Mouse (Mus musculus) stomach, embryonic 14.5 days (tissue): ENCODE measurements around the gene Kif11. TPM values are rescaled to one million over a fixed set of nuclear protein-coding genes. Genes with fewer than 3 reads are reported as not detected.
A peak's percentile ranks its signal among the peaks of the same experiment; 100 is the strongest.

Source experiments
- ATAC-seq: fragments of 200-750 bp; cut with Nextera tagmentation; 2 replicates; pipeline ENCODE4 v1.8.0; 2017; ENCODE audit warnings: low read depth, moderate TSS enrichment; ENCODE audit not compliant: insufficient number of reproducible peaks, insufficient read depth, low FRiP score
- H3K27ac ChIP-seq: fragments of 300-500 bp; sonication (generic); 2 replicates; pipeline ENCODE4 v1.5.1; 2014; ENCODE audit warnings: mild to moderate bottlenecking, low read length, moderate library complexity, mixed read lengths
- H3K27me3 ChIP-seq: fragments of 300-500 bp; sonication (generic); 2 replicates; pipeline ENCODE4 v1.6.1; 2014; ENCODE audit warnings: low read length, control low read depth, mixed read lengths; ENCODE audit not compliant: control insufficient read depth, insufficient read depth
- H3K36me3 ChIP-seq: fragments of 300-500 bp; sonication (generic); 2 replicates; pipeline ENCODE4 v1.6.1; 2014; ENCODE audit warnings: mild to moderate bottlenecking, control low read depth, low read length, moderate library complexity, mixed read lengths; ENCODE audit not compliant: control insufficient read depth, insufficient read depth
- H3K4me1 ChIP-seq: fragments of 300-500 bp; sonication (generic); 2 replicates; pipeline ENCODE4 v1.6.1; 2014; ENCODE audit warnings: low read length, control low read depth, mixed read lengths; ENCODE audit not compliant: control insufficient read depth, insufficient read depth
- H3K4me2 ChIP-seq: fragments of 300-500 bp; sonication (generic); replicated peaks from 2 replicates; pipeline ENCODE4 v1.6.1; 2014; ENCODE audit warnings: low read depth, low read length, control low read depth
- H3K4me3 ChIP-seq: fragments of 300-500 bp; sonication (generic); 2 replicates; pipeline ENCODE4 v1.5.1; 2014; ENCODE audit warnings: low read depth, low read length, control low read depth
- H3K9ac ChIP-seq: fragments of 300-500 bp; sonication (generic); replicated peaks from 2 replicates; pipeline ENCODE4 v1.6.1; 2014; ENCODE audit warnings: low read depth, mild to moderate bottlenecking, control low read depth, low read length, moderate library complexity, mixed read lengths
- H3K9me3 ChIP-seq: fragments of 300-500 bp; sonication (generic); 2 replicates; pipeline ENCODE4 v1.6.1; 2016; ENCODE audit warnings: low read depth, low read length, control low read depth; ENCODE audit not compliant: control insufficient read depth
- WGBS: fragments of 180-500 bp; shearing (Covaris S2); extraction: QIAGEN DNeasy Blood & Tissue Kit; methylation state at CpG from one replicate; pipeline ENCODE4 v1.1.7; 2014; 5-methylcytosine and 5-hydroxymethylcytosine counted together
- polyA plus RNA-seq: library from polyadenylated mRNA; unstranded; fragments of >200 nt; fragmentation: Nextera tagmentation; extraction: Ambion mirVana; gene quantifications from 2 replicates; pipeline ENCODE4 v1.2.1, GENCODE M21; 2014

Gene Kif11
- polyA plus RNA-seq, 1 experiment from 2014 or later, result 69.7 TPM

DNA sequence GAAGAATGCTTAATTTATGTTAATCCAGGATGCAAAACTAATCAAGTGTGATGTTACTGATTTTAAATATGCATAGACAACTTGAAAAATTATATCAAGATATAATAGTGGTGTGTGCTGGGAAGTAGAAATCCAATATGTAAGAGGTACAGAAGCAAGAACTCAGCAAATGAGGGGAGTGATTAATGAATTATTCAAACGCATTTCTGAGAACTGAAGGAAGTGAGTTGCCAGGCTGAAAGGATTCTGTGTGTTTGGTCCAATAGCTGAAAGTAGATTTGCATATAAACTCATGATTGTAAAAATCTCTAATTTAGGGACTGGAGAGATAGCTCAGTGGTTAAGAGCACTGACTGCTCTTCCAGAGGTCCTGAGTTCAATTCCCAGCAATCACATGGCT, 7.2 kb upstream of the Kif11 start:
- 46% methylated on average over 1 of the region's 1 CpGs for WGBS
- Histone ChIP-seq H3K27me3 (no peaks in the 10 kb centered on the region), H3K4me3 (no peak overlapping the region), H3K4me2 (no peak overlapping the region), H3K27ac (no peak overlapping the region), H3K9ac (no peak overlapping the region), H3K36me3 (no peaks in the 10 kb centered on the region), H3K4me1 (no peaks in the 10 kb centered on the region), H3K9me3 (no peaks in the 10 kb centered on the region)
- no peak for ATAC-seq

GRCm38 (mm10) chr19:37369921-37370320, 6.3 kb upstream of the Kif11 start:
- Histone ChIP-seq H3K4me2 (no peak overlapping the region), H3K27me3 (no peaks in the 10 kb centered on the region), H3K4me1 (no peaks in the 10 kb centered on the region), H3K9me3 (no peaks in the 10 kb centered on the region), H3K4me3 (no peak overlapping the region), H3K36me3 (no peaks in the 10 kb centered on the region), H3K27ac (no peak overlapping the region), H3K9ac (no peak overlapping the region)
- 87% methylated on average over 4 of the region's 4 CpGs for WGBS
- ATAC-seq, result no peak

GRCm38 (mm10) chr19:37370356-37370755, 5.8 kb upstream of the Kif11 start:
- no peak for ATAC-seq
- 85% methylated on average over 5 of the region's 5 CpGs for WGBS
- H3K27me3 ChIP-seq, result no peaks in the 10 kb centered on the region
- H3K4me3 ChIP-seq, result no peak overlapping the region
- no peak overlapping the region for H3K9ac ChIP-seq
- no peak overlapping the region for H3K4me2 ChIP-seq
- H3K36me3 ChIP-seq, result no peaks in the 10 kb centered on the region
- H3K27ac ChIP-seq, result no peak overlapping the region
- no peaks in the 10 kb centered on the region for H3K4me1 ChIP-seq
- no peaks in the 10 kb centered on the region for H3K9me3 ChIP-seq

DNA sequence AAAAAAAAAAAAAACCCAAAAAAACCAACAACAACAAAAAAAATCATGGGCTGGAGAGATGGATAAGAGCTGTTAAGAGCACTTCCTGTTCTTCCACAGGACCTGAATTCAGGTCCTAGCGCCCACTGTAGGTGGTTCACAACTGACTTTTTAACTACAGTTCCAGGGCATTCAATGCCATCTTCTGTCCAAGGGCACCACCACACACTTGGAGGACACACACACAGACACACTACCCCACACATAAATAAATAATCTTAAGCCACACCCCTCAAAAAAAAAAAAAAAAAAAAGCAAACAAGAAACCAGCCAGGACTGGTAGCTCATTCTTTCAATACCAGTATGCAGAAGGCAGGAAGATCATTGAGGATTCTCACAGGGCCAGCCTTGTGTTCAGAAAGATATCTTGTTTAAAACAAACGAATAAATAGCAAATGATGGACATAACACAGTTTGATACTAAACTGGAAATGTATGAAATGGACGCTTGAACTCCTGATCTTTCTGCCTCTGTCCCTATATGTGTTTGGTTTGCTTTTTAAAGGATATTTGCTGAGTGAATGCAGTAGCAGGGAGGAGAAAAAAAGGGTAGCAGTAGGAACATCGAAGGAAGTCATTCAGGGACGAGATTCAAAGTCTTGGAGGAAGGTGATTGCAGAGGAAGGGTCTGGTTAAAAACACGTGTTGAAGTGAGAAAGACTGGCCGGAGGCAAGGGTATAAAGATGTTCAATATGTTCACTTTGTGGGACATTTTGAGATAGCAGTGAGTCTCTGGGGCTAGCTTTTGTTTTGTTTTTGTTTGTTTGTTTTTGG, 1.1 kb upstream of the Kif11 start:
- Histone ChIP-seq H3K27me3 (no peaks in the 10 kb centered on the region), H3K36me3 (no peaks in the 10 kb centered on the region), H3K4me2 (peak overlapping the region; percentile 55), H3K4me1 (peaks cover 11% of the 10 kb centered on the region; the same call in 1 of the 2 replicates), H3K27ac (peak overlapping the region; percentile 97), H3K4me3 (peak overlapping the region; percentile 97), H3K9ac (peak overlapping the region; percentile 49), H3K9me3 (no peaks in the 10 kb centered on the region)
- ATAC-seq, result no peak
- WGBS, result 24% methylated on average over 7 of the region's 7 CpGs

GRCm38 (mm10) chr19:37376841-37377240, 638 bp downstream of the Kif11 start:
- H3K4me2 ChIP-seq, result peak overlapping the region; percentile 60
- ATAC-seq, result no peak
- no peak overlapping the region for H3K27ac ChIP-seq
- peaks cover 16% of the 10 kb centered on the region; the same call in 1 of the 2 replicates for H3K4me1 ChIP-seq
- H3K9me3 ChIP-seq, result no peaks in the 10 kb centered on the region
- no peaks in the 10 kb centered on the region for H3K27me3 ChIP-seq
- H3K9ac ChIP-seq, result peak overlapping the region; percentile 79
- H3K4me3 ChIP-seq, result peak overlapping the region; percentile 97
- no peaks in the 10 kb centered on the region for H3K36me3 ChIP-seq
- WGBS, result under 1% methylated on average over 11 of the region's 11 CpGs

GRCm38 (mm10) chr19:37377404-37377990, 1.3 kb downstream of the Kif11 start:
- no peaks in the 10 kb centered on the region for H3K9me3 ChIP-seq
- H3K4me3 ChIP-seq, result peak overlapping the region; percentile 97
- H3K9ac ChIP-seq, result peak overlapping the region; percentile 79; the same call in 1 of the 2 replicates
- H3K27me3 ChIP-seq, result no peaks in the 10 kb centered on the region
- peaks cover 16% of the 10 kb centered on the region; the same call in 1 of the 2 replicates for H3K4me1 ChIP-seq
- H3K36me3 ChIP-seq, result no peaks in the 10 kb centered on the region
- ATAC-seq, result no peak
- H3K4me2 ChIP-seq, result peak overlapping the region; percentile 60
- no peak overlapping the region for H3K27ac ChIP-seq
- WGBS, result 20% methylated on average over 8 of the region's 8 CpGs

- no peak overlapping the region for H3K4me3 ChIP-seq
- 0 out of 2 replicates have a peak overlapping the region, but pooled peaks have one; percentile 16 for H3K4me2 ChIP-seq
- no peaks in the 10 kb centered on the region for H3K27me3 ChIP-seq
- WGBS, result 85% methylated on average over 6 of the region's 6 CpGs
- 0 out of 2 replicates have a peak, but pooled peaks cover 3% of the 10 kb centered on the region for H3K36me3 ChIP-seq
- no peak for ATAC-seq
- no peaks in the 10 kb centered on the region for H3K9me3 ChIP-seq
- H3K4me1 ChIP-seq, result peaks cover 16% of the 10 kb centered on the region; the same call in 1 of the 2 replicates
- no peak overlapping the region for H3K27ac ChIP-seq
- no peak overlapping the region for H3K9ac ChIP-seq
Observed at GRCm38 (mm10) chr19:37378816-37379215, 2.6 kb downstream of the Kif11 start.

DNA sequence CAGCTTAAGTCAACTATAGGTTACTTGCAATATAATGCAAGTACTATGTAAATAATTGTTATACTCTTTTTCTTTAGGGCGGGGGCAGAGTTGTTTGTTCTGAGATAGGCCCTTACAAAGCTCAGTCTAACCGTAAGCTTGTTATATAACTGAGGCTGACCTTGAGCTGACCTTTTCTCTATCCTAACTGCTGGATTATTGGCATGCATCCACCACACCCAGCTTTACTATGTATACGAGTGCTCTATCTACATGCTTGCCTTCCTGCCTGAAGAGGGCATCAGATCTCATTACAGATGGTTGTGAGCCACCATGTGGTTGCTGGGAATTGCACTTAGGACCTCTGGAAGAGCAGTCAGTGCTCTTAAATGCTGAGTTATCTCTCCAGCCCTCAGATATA, 9.9 kb downstream of the Kif11 start:
- Histone ChIP-seq H3K27ac (no peak overlapping the region), H3K9me3 (no peaks in the 10 kb centered on the region; the same call in 1 of the 2 replicates), H3K9ac (no peak overlapping the region), H3K36me3 (peaks cover 39% of the 10 kb centered on the region), H3K4me3 (no peak overlapping the region), H3K4me2 (no peak overlapping the region), H3K4me1 (no peaks in the 10 kb centered on the region), H3K27me3 (no peaks in the 10 kb centered on the region)
- 69% methylated on average over 3 of the region's 3 CpGs for WGBS
- no peak for ATAC-seq
